Mouse (Mus musculus) forebrain, embryonic 16.5 days (tissue): Measurements from ENCODE around the gene Ccdc177. TPM values are rescaled to one million over a fixed set of nuclear protein-coding genes. Genes with fewer than 3 reads are reported as not detected.

ENCODE experiments used
- ATAC-seq: fragments of 200-750 bp; cut with Nextera tagmentation; 2 replicates; pipeline ENCODE4 v1.8.0; 2017; ENCODE audit warnings: mild to moderate bottlenecking, moderate library complexity
- H3K27ac ChIP-seq: fragments of 300-500 bp; sonication (generic); 2 replicates; pipeline ENCODE4 v1.5.1; 2014; ENCODE audit warnings: low read length, control low read depth
- H3K27me3 ChIP-seq: fragments of 300-500 bp; sonication (generic); replicated peaks from 2 replicates; pipeline ENCODE4 v1.6.1; 2014; ENCODE audit warnings: low read length; ENCODE audit not compliant: control insufficient read depth, insufficient read depth
- H3K36me3 ChIP-seq: fragments of 300-500 bp; sonication (generic); 2 replicates; pipeline ENCODE4 v1.6.1; 2014; ENCODE audit not compliant: control insufficient read depth, insufficient read depth
- H3K4me1 ChIP-seq: fragments of 300-500 bp; sonication (generic); replicated peaks from 2 replicates; pipeline ENCODE4 v1.6.1; 2014; ENCODE audit warnings: low read length; ENCODE audit not compliant: control insufficient read depth, insufficient read depth
- H3K4me2 ChIP-seq: fragments of 300-500 bp; sonication (generic); 2 replicates; pipeline ENCODE4 v1.6.1; 2014; ENCODE audit warnings: mild to moderate bottlenecking, low read length, control low read depth
- H3K4me3 ChIP-seq: fragments of 300-500 bp; sonication (generic); replicated peaks from 2 replicates; pipeline ENCODE4 v1.5.1; 2014; ENCODE audit warnings: mild to moderate bottlenecking, low read length, control low read depth
- H3K9ac ChIP-seq: fragments of 300-500 bp; sonication (generic); replicated peaks from 2 replicates; pipeline ENCODE4 v1.6.1; 2014; ENCODE audit warnings: low read depth, low read length, control low read depth
- H3K9me3 ChIP-seq: fragments of 300-500 bp; sonication (generic); 2 replicates; pipeline ENCODE4 v1.6.1; 2016; ENCODE audit warnings: low read length; ENCODE audit not compliant: control insufficient read depth
- WGBS: fragments of 180-500 bp; shearing (Covaris S2); extraction: QIAGEN DNeasy Blood & Tissue Kit; methylation state at CpG from one replicate; pipeline ENCODE4 v1.1.7; 2014; 5-methylcytosine and 5-hydroxymethylcytosine counted together
- polyA plus RNA-seq: library from polyadenylated mRNA; unstranded; fragments of >200 nt; fragmentation: Nextera tagmentation; extraction: Ambion mirVana; gene quantifications from 2 replicates; pipeline ENCODE4 v1.2.1, GENCODE M21; 2015

Ccdc177 gene
- polyA plus RNA-seq, 1 experiment from 2014 or later, result 4.5 TPM

GRCm38 (mm10) chr12:80776046-80776634 lies 15.7 kb upstream of the Ccdc177 start:
- ATAC-seq, result no peak
- no peaks in the 10 kb centered on the region for H3K36me3 ChIP-seq
- H3K4me2 ChIP-seq, result no peak overlapping the region
- no peak overlapping the region for H3K9ac ChIP-seq
- H3K9me3 ChIP-seq, result no peaks in the 10 kb centered on the region
- no peak overlapping the region for H3K27ac ChIP-seq
- no peak overlapping the region for H3K4me3 ChIP-seq
- H3K4me1 ChIP-seq, result no peaks in the 10 kb centered on the region
- H3K27me3 ChIP-seq, result no peaks in the 10 kb centered on the region
- WGBS, result 92% methylated on average over 4 of the region's 4 CpGs

GRCm38 (mm10) chr12:80774786-80775185 lies 14.3 kb upstream of the Ccdc177 start:
- H3K9me3 ChIP-seq, result no peaks in the 10 kb centered on the region
- no peaks in the 10 kb centered on the region for H3K27me3 ChIP-seq
- H3K4me3 ChIP-seq, result no peak overlapping the region
- no peak overlapping the region for H3K27ac ChIP-seq
- no peaks in the 10 kb centered on the region for H3K4me1 ChIP-seq
- no peak for ATAC-seq
- no peak overlapping the region for H3K9ac ChIP-seq
- no peak overlapping the region for H3K4me2 ChIP-seq
- 73% methylated on average over 7 of the region's 7 CpGs for WGBS
- H3K36me3 ChIP-seq, result no peaks in the 10 kb centered on the region

GRCm38 (mm10) chr12:80769697-80770096 lies 9.2 kb upstream of the Ccdc177 start:
- H3K4me2 ChIP-seq, result peak overlapping the region; percentile 28; the same call in 1 of the 2 replicates
- H3K4me3 ChIP-seq, result no peak overlapping the region
- H3K4me1 ChIP-seq, result no peaks in the 10 kb centered on the region
- H3K27ac ChIP-seq, result no peak overlapping the region
- H3K27me3 ChIP-seq, result no peaks in the 10 kb centered on the region
- no peaks in the 10 kb centered on the region for H3K9me3 ChIP-seq
- 17% methylated on average over 11 of the region's 11 CpGs for WGBS
- peak; percentile 92 for ATAC-seq
- no peak overlapping the region for H3K9ac ChIP-seq
- H3K36me3 ChIP-seq, result no peaks in the 10 kb centered on the region

- H3K27me3 ChIP-seq, result no peaks in the 10 kb centered on the region
- H3K9me3 ChIP-seq, result no peaks in the 10 kb centered on the region
- WGBS, result 79% methylated on average over 4 of the region's 4 CpGs
- ATAC-seq, result no peak
- H3K36me3 ChIP-seq, result no peaks in the 10 kb centered on the region
- no peak overlapping the region for H3K9ac ChIP-seq
- H3K4me3 ChIP-seq, result no peak overlapping the region
- no peak overlapping the region for H3K4me2 ChIP-seq
- H3K27ac ChIP-seq, result no peak overlapping the region
- peaks cover 7% of the 10 kb centered on the region for H3K4me1 ChIP-seq
Observed at GRCm38 (mm10) chr12:80764116-80764515, 3.6 kb upstream of the Ccdc177 start.

GRCm38 (mm10) chr12:80762982-80763381 lies 2.5 kb upstream of the Ccdc177 start:
- Histone ChIP-seq H3K4me1 (peaks cover 12% of the 10 kb centered on the region), H3K27me3 (no peaks in the 10 kb centered on the region), H3K27ac (no peak overlapping the region), H3K36me3 (peaks cover 7% of the 10 kb centered on the region), H3K9me3 (peaks cover 6% of the 10 kb centered on the region), H3K4me3 (no peak overlapping the region), H3K9ac (no peak overlapping the region), H3K4me2 (no peak overlapping the region)
- 93% methylated on average over 5 of the region's 5 CpGs for WGBS
- no peak for ATAC-seq

GRCm38 (mm10) chr12:80759713-80760395 lies 633 bp downstream of the Ccdc177 start:
- peak overlapping the region; percentile 82 for H3K4me2 ChIP-seq
- H3K9me3 ChIP-seq, result peaks cover 31% of the 10 kb centered on the region
- ATAC-seq, result peak; percentile 64
- peaks cover 12% of the 10 kb centered on the region for H3K4me1 ChIP-seq
- H3K9ac ChIP-seq, result peak overlapping the region; percentile 99
- H3K27ac ChIP-seq, result peak overlapping the region; percentile 99
- WGBS, result under 1% methylated on average over 22 of the region's 22 CpGs
- no peaks in the 10 kb centered on the region for H3K27me3 ChIP-seq
- H3K36me3 ChIP-seq, result peaks cover 39% of the 10 kb centered on the region
- peak overlapping the region; percentile 82 for H3K4me3 ChIP-seq

- 8% methylated on average over 13 of the region's 13 CpGs for WGBS
- ATAC-seq, result peak; percentile 7; the same call in 1 of the 2 replicates
Observed at GRCm38 (mm10) chr12:80759387-80759712, 1.1 kb downstream of the Ccdc177 start.

GRCm38 (mm10) chr12:80758559-80759386 lies 1.7 kb downstream of the Ccdc177 start:
- H3K4me3 ChIP-seq, result peak overlapping the region; percentile 82
- H3K4me2 ChIP-seq, result peak overlapping the region; percentile 82
- WGBS, result 44% methylated on average over 92 of the region's 92 CpGs
- H3K9me3 ChIP-seq, result peaks cover 31% of the 10 kb centered on the region
- peaks cover 48% of the 10 kb centered on the region for H3K36me3 ChIP-seq
- H3K27me3 ChIP-seq, result no peaks in the 10 kb centered on the region
- H3K4me1 ChIP-seq, result peaks cover 12% of the 10 kb centered on the region
- ATAC-seq, result no peak
- peak overlapping the region; percentile 99 for H3K27ac ChIP-seq
- peak overlapping the region; percentile 99 for H3K9ac ChIP-seq

More at GRCm38 (mm10) chr12:80759387-80759712, 1.1 kb downstream of the Ccdc177 start:
- H3K9ac ChIP-seq, result peak overlapping the region; percentile 99
- peaks cover 12% of the 10 kb centered on the region for H3K4me1 ChIP-seq
- peak overlapping the region; percentile 82 for H3K4me2 ChIP-seq
- H3K27ac ChIP-seq, result peak overlapping the region; percentile 99
- H3K4me3 ChIP-seq, result peak overlapping the region; percentile 82
- peaks cover 43% of the 10 kb centered on the region for H3K36me3 ChIP-seq
- no peaks in the 10 kb centered on the region for H3K27me3 ChIP-seq
- H3K9me3 ChIP-seq, result peaks cover 31% of the 10 kb centered on the region
